Mouse (Mus musculus) forebrain, postnatal 0 days (tissue): ENCODE data around the gene Klf9. TPM values are rescaled to one million over a fixed set of nuclear protein-coding genes. Genes with fewer than 3 reads are reported as not detected.

Experiments used
- ATAC-seq: fragments of 200-750 bp; cut with Nextera tagmentation; 2 replicates; pipeline ENCODE4 v1.8.0; 2017; ENCODE audit warnings: mild to moderate bottlenecking, moderate library complexity
- DNase-seq: peaks from one replicate; pipeline ENCODE4 v3.0.0-alpha.2; 2015
- H3K27ac ChIP-seq: fragments of 300-500 bp; sonication (generic); 2 replicates; pipeline ENCODE4 v1.5.1; 2014; ENCODE audit warnings: low read depth, mild to moderate bottlenecking, antibody characterized with exemption, low read length, moderate library complexity, mixed read lengths
- H3K27me3 ChIP-seq: fragments of 300-500 bp; sonication (generic); 2 replicates; pipeline ENCODE4 v1.6.1; 2014; ENCODE audit warnings: mild to moderate bottlenecking, low read length, mixed read lengths; ENCODE audit not compliant: insufficient read depth
- H3K36me3 ChIP-seq: fragments of 300-500 bp; sonication (generic); 2 replicates; pipeline ENCODE4 v1.6.1; 2014; ENCODE audit warnings: mild to moderate bottlenecking, moderate library complexity; ENCODE audit not compliant: insufficient read depth
- H3K4me1 ChIP-seq: fragments of 300-500 bp; sonication (generic); 2 replicates; pipeline ENCODE4 v1.6.1; 2014; ENCODE audit warnings: antibody characterized with exemption; ENCODE audit not compliant: insufficient read depth
- H3K4me2 ChIP-seq: fragments of 300-500 bp; sonication (generic); 2 replicates; pipeline ENCODE4 v1.6.1; 2014; ENCODE audit warnings: low read depth, mild to moderate bottlenecking, moderate library complexity
- H3K4me3 ChIP-seq: fragments of 300-500 bp; sonication (generic); 2 replicates; pipeline ENCODE4 v1.5.1; 2014; ENCODE audit warnings: low read depth, low read length, mixed read lengths
- H3K9ac ChIP-seq: fragments of 300-500 bp; sonication (generic); 2 replicates; pipeline ENCODE4 v1.6.1; 2014; ENCODE audit warnings: mild to moderate bottlenecking
- H3K9me3 ChIP-seq: fragments of 300-500 bp; sonication (generic); 2 replicates; pipeline ENCODE4 v1.6.1; 2016; ENCODE audit warnings: low read length
- CTCF ChIP-seq: sonication (generic); IDR thresholded peaks from 2 replicates; pipeline ENCODE4 v1.5.1; 2016; ENCODE audit warnings: antibody characterized with exemption, control low read depth, low read depth
- WGBS: fragments of 180-500 bp; shearing (Covaris S2); extraction: QIAGEN DNeasy Blood & Tissue Kit; methylation state at CpG from one replicate; pipeline ENCODE4 v1.1.7; 2014; 5-methylcytosine and 5-hydroxymethylcytosine counted together
- polyA plus RNA-seq: library from polyadenylated mRNA; unstranded; fragments of >200 nt; fragmentation: Nextera tagmentation; extraction: Ambion mirVana; gene quantifications from 2 replicates; pipeline ENCODE4 v1.2.1, GENCODE M21; 2015
- total RNA-seq: library from RNA; depleted of rRNA; stranded (reverse); fragments of >200 nt; gene quantifications from 2 replicates; pipeline ENCODE4 v1.2.3, GENCODE M21; 2014; rRNA removed

Gene Klf9
- total RNA-seq (22.5 and 25.9 TPM in 2 replicates), polyA plus RNA-seq (10.2 and 11.4 TPM in 2 replicates)

- peak; percentile 93 for ATAC-seq
- DNase-seq, result peak; percentile 94
- Histone ChIP-seq H3K9ac (peak within 1 kb of the TSS; percentile 70), H3K27ac (peak within 1 kb of the TSS; percentile 86), H3K4me3 (peak within 1 kb of the TSS; percentile 63), H3K36me3 (no peaks in the 10 kb centered on the region), H3K27me3 (peaks cover 25% of the 10 kb centered on the region), H3K4me2 (peak within 1 kb of the TSS; percentile 96), H3K4me1 (peaks cover 8% of the 10 kb centered on the region), H3K9me3 (no peaks in the 10 kb centered on the region)
- no peak for TF ChIP-seq CTCF
- 2% methylated on average over 52 of the region's 52 CpGs for WGBS
Observed at GRCm38 (mm10) chr19:23140689-23141317, at the start of gene Klf9. Gene Klf9 (plus strand): TSS chr19:23141226.

- Histone ChIP-seq H3K36me3 (no peaks in the 10 kb centered on the region), H3K9ac (no peak overlapping the region), H3K27me3 (no peaks in the 10 kb centered on the region), H3K9me3 (no peaks in the 10 kb centered on the region), H3K4me2 (no peak overlapping the region), H3K27ac (no peak overlapping the region), H3K4me3 (no peak overlapping the region), H3K4me1 (no peaks in the 10 kb centered on the region)
- ATAC-seq (no peak), DNase-seq (no peak)
- 93% methylated on average over 4 of the region's 4 CpGs for WGBS
- TF ChIP-seq CTCF, result no peak
Observed at GRCm38 (mm10) chr19:23091586-23091985, 49.4 kb upstream of the Klf9 start.

GRCm38 (mm10) chr19:23093548-23093947 is 47.5 kb upstream of the Klf9 start:
- Histone ChIP-seq H3K27me3 (no peaks in the 10 kb centered on the region), H3K9ac (no peak overlapping the region), H3K4me3 (no peak overlapping the region), H3K9me3 (no peaks in the 10 kb centered on the region), H3K4me1 (no peaks in the 10 kb centered on the region), H3K36me3 (no peaks in the 10 kb centered on the region), H3K4me2 (no peak overlapping the region), H3K27ac (no peak overlapping the region)
- ATAC-seq (no peak), DNase-seq (no peak)
- 89% methylated on average over 5 of the region's 5 CpGs for WGBS
- TF ChIP-seq CTCF, result no peak

- no peaks in the 10 kb centered on the region for H3K9me3 ChIP-seq
- H3K4me1 ChIP-seq, result no peaks in the 10 kb centered on the region
- no peak for TF ChIP-seq CTCF
- H3K27ac ChIP-seq, result no peak overlapping the region
- WGBS, result 42% methylated on average over 3 of the region's 3 CpGs
- H3K9ac ChIP-seq, result no peak overlapping the region
- no peak overlapping the region for H3K4me2 ChIP-seq
- H3K36me3 ChIP-seq, result no peaks in the 10 kb centered on the region
- no peak overlapping the region for H3K4me3 ChIP-seq
- ATAC-seq (no peak), DNase-seq (no peak)
- H3K27me3 ChIP-seq, result no peaks in the 10 kb centered on the region
Observed at GRCm38 (mm10) chr19:23094906-23095305, 46.1 kb upstream of the Klf9 start.

- 0 out of 2 replicates have a peak overlapping the region, but pooled peaks have one; percentile 51 for H3K27ac ChIP-seq
- no peak for TF ChIP-seq CTCF
- no peak overlapping the region for H3K4me2 ChIP-seq
- no peaks in the 10 kb centered on the region for H3K9me3 ChIP-seq
- ATAC-seq (peak; percentile 76), DNase-seq (peak; percentile 19)
- H3K4me1 ChIP-seq, result no peaks in the 10 kb centered on the region
- WGBS, result 54% methylated on average over 5 of the region's 5 CpGs
- H3K27me3 ChIP-seq, result no peaks in the 10 kb centered on the region
- no peak overlapping the region for H3K4me3 ChIP-seq
- H3K36me3 ChIP-seq, result no peaks in the 10 kb centered on the region
- H3K9ac ChIP-seq, result no peak overlapping the region
Observed at GRCm38 (mm10) chr19:23106859-23107258, 34.2 kb upstream of the Klf9 start.

GRCm38 (mm10) chr19:23107335-23107734 is 33.7 kb upstream of the Klf9 start:
- no peaks in the 10 kb centered on the region for H3K9me3 ChIP-seq
- TF ChIP-seq CTCF, result no peak
- H3K27ac ChIP-seq, result 0 out of 2 replicates have a peak overlapping the region, but pooled peaks have one; percentile 51
- no peak overlapping the region for H3K4me3 ChIP-seq
- ATAC-seq (peak; percentile 80), DNase-seq (peak; percentile 52)
- H3K4me1 ChIP-seq, result no peaks in the 10 kb centered on the region
- WGBS, result 63% methylated on average over 2 of the region's 2 CpGs
- no peaks in the 10 kb centered on the region for H3K27me3 ChIP-seq
- H3K4me2 ChIP-seq, result no peak overlapping the region
- H3K9ac ChIP-seq, result no peak overlapping the region
- no peaks in the 10 kb centered on the region for H3K36me3 ChIP-seq

GRCm38 (mm10) chr19:23121875-23122274 is 19.2 kb upstream of the Klf9 start:
- ATAC-seq (no peak), DNase-seq (no peak)
- H3K9ac ChIP-seq, result no peak overlapping the region
- TF ChIP-seq CTCF, result no peak
- H3K9me3 ChIP-seq, result no peaks in the 10 kb centered on the region
- H3K4me1 ChIP-seq, result no peaks in the 10 kb centered on the region
- H3K27ac ChIP-seq, result no peak overlapping the region
- no peaks in the 10 kb centered on the region for H3K36me3 ChIP-seq
- WGBS, result 20% methylated on average over 10 of the region's 10 CpGs
- H3K27me3 ChIP-seq, result no peaks in the 10 kb centered on the region
- H3K4me2 ChIP-seq, result no peak overlapping the region
- no peak overlapping the region for H3K4me3 ChIP-seq
